Mouse (Mus musculus) brain, embryonic 14.5 days (tissue): Measurements from ENCODE around the gene Gdap1l1. TPM values are rescaled to one million over a fixed set of nuclear protein-coding genes. Genes with fewer than 3 reads are reported as not detected.
A peak's percentile ranks its signal among the peaks of the same experiment; 100 is the strongest.

Experiments
- DNase-seq: peaks from one replicate; pipeline ENCODE4 v3.0.0-alpha.2; 2011; ENCODE audit warnings: low read depth
- CTCF ChIP-seq: fragments of 200-500 bp; IDR thresholded peaks from 2 replicates; pipeline ENCODE4 v1.5.1; 2012; ENCODE audit warnings: inconsistent platforms, mild to moderate bottlenecking, moderate library complexity, borderline replicate concordance; ENCODE audit not compliant: insufficient read depth, insufficient read length; ENCODE audit errors: extremely low read depth
- POLR2A ChIP-seq: fragments of 200-500 bp; IDR thresholded peaks from 2 replicates; pipeline ENCODE4 v1.6.1; 2012; ENCODE audit warnings: mild to moderate bottlenecking, inconsistent platforms, borderline replicate concordance; ENCODE audit not compliant: poor library complexity, insufficient read depth, insufficient read length, severe bottlenecking; ENCODE audit errors: extremely low read depth
- polyA plus RNA-seq: library from polyadenylated mRNA; depleted of rRNA; stranded (reverse); fragments of >200 nt; gene quantifications from 2 replicates; pipeline ENCODE4 v1.2.3, GENCODE M21; 2012

Gene Gdap1l1
- polyA plus RNA-seq, 1 experiment = 170 TPM

- TF ChIP-seq POLR2A = no peak
- peak; percentile 48; the same call in 1 of the 2 replicates for TF ChIP-seq CTCF
- no peak for DNase-seq
Measured at GRCm38 (mm10) chr2:163480191-163480825, 42.0 kb downstream of the Gdap1l1 start.

GRCm38 (mm10) chr2:163481539-163482029 lies 43.3 kb downstream of the Gdap1l1 start:
- TF ChIP-seq CTCF (peak; percentile 18; the same call in 1 of the 2 replicates), POLR2A (no peak)
- DNase-seq = peak; percentile 24

- DNase-seq = no peak
- no peak for TF ChIP-seq POLR2A
- no peak for TF ChIP-seq CTCF
Measured at GRCm38 (mm10) chr2:163487360-163487759, 49.1 kb downstream of the Gdap1l1 start.

- TF ChIP-seq POLR2A (no peak), CTCF (no peak)
- no peak for DNase-seq
Measured at GRCm38 (mm10) chr2:163489725-163490291, 51.5 kb downstream of the Gdap1l1 start.

- DNase-seq = peak; percentile 5
- TF ChIP-seq POLR2A (no peak), CTCF (no peak)
Measured at GRCm38 (mm10) chr2:163490656-163491055, 52.4 kb downstream of the Gdap1l1 start.

- peak; percentile 67 for DNase-seq
- no peak for TF ChIP-seq POLR2A
- no peak for TF ChIP-seq CTCF
Measured at GRCm38 (mm10) chr2:163491351-163491750, 53.1 kb downstream of the Gdap1l1 start.

- TF ChIP-seq POLR2A (no peak), CTCF (no peak)
- no peak for DNase-seq
Measured at GRCm38 (mm10) chr2:163492018-163492417, 53.7 kb downstream of the Gdap1l1 start, which contains the start of gene R3hdml. Gene R3hdml (plus strand): TSS chr2:163492318.

GRCm38 (mm10) chr2:163493031-163493430 lies 54.8 kb downstream of the Gdap1l1 start:
- no peak for DNase-seq
- TF ChIP-seq CTCF = no peak
- TF ChIP-seq POLR2A = no peak

- TF ChIP-seq POLR2A = no peak
- TF ChIP-seq CTCF = no peak
Measured at GRCm38 (mm10) chr2:163493976-163494375, 55.7 kb downstream of the Gdap1l1 start.

GRCm38 (mm10) chr2:163494456-163494855 lies 56.2 kb downstream of the Gdap1l1 start:
- no peak for DNase-seq
- TF ChIP-seq POLR2A (no peak), CTCF (no peak)

More at GRCm38 (mm10) chr2:163493976-163494375, 55.7 kb downstream of the Gdap1l1 start:
- DNase-seq = peak; percentile 5

GRCm38 (mm10) chr2:163502219-163502618 lies 63.9 kb downstream of the Gdap1l1 start:
- DNase-seq = peak; percentile 12
- TF ChIP-seq POLR2A = no peak
- TF ChIP-seq CTCF = no peak
